Mouse (Mus musculus): ENCODE results near the gene 1810049J17Rik.
"Not testable (repeated sequence)": the region's sequence is repeated elsewhere in the genome, so short reads cannot be mapped to it uniquely, and the experiment has no call there.

Gene 1810049J17Rik

GRCm38 (mm10) chr15:12321788-12322621 is at the start of gene 1810049J17Rik:
TSS of gene 1810049J17Rik (minus strand) at chr15:12321899.
- DNase-seq = peak; percentile 69

GRCm38 (mm10) chr15:12371183-12371582 is 49.5 kb upstream of the 1810049J17Rik start:
- peak; percentile 85 for DNase-seq

GRCm38 (mm10) chr15:12370096-12370495 is 48.4 kb upstream of the 1810049J17Rik start:
- DNase-seq = no peak

GRCm38 (mm10) chr15:12368850-12369249 is 47.2 kb upstream of the 1810049J17Rik start:
- no peak for DNase-seq

GRCm38 (mm10) chr15:12368357-12368756 is 46.7 kb upstream of the 1810049J17Rik start:
- no peak for DNase-seq

- no peak for DNase-seq
These were observed 45.8 kb upstream of the 1810049J17Rik start for GRCm38 (mm10) chr15:12367306-12368080.

GRCm38 (mm10) chr15:12366580-12367305 is 45.0 kb upstream of the 1810049J17Rik start:
- DNase-seq = not testable (repeated sequence)

- no peak for DNase-seq
These were observed 44.4 kb upstream of the 1810049J17Rik start for GRCm38 (mm10) chr15:12366072-12366469.

- DNase-seq = no peak
These were observed 43.8 kb upstream of the 1810049J17Rik start for GRCm38 (mm10) chr15:12365416-12366071.

GRCm38 (mm10) chr15:12364096-12364495 is 42.4 kb upstream of the 1810049J17Rik start:
- no peak for DNase-seq

- no peak for DNase-seq
These were observed 41.0 kb upstream of the 1810049J17Rik start for GRCm38 (mm10) chr15:12362701-12363040.

GRCm38 (mm10) chr15:12362001-12362700 is 40.5 kb upstream of the 1810049J17Rik start:
- DNase-seq = no peak

GRCm38 (mm10) chr15:12360519-12361212 is 39.0 kb upstream of the 1810049J17Rik start:
- no peak for DNase-seq

- no peak for DNase-seq
These were observed 36.7 kb upstream of the 1810049J17Rik start for GRCm38 (mm10) chr15:12358384-12358783.

- DNase-seq = no peak
These were observed 35.8 kb upstream of the 1810049J17Rik start for GRCm38 (mm10) chr15:12357459-12357858.

GRCm38 (mm10) chr15:12355907-12356306 is 34.2 kb upstream of the 1810049J17Rik start:
- DNase-seq = no peak

- DNase-seq = no peak
These were observed 33.6 kb upstream of the 1810049J17Rik start for GRCm38 (mm10) chr15:12355261-12355660.

- DNase-seq = no peak
These were observed 32.6 kb upstream of the 1810049J17Rik start for GRCm38 (mm10) chr15:12354281-12354810.

- no peak for DNase-seq
These were observed 29.8 kb upstream of the 1810049J17Rik start for GRCm38 (mm10) chr15:12351470-12351869.

GRCm38 (mm10) chr15:12349840-12350239 is 28.1 kb upstream of the 1810049J17Rik start:
- no peak for DNase-seq

GRCm38 (mm10) chr15:12348950-12349349 is 27.3 kb upstream of the 1810049J17Rik start:
- DNase-seq = no peak
